Mouse (Mus musculus) induced T-regulatory cell, adult 2 months (primary cell): ENCODE measurements at regions not wholly inside any gene's neighbourhood (a gene's known extent, or its start where the extent isn't known, plus 50 kb on each side); places are given as distances from the start of the nearest gene placed in this dataset.

Experiments used
- DNase-seq: peaks from one replicate; pipeline ENCODE4 v3.0.0-alpha.2; 2012; ENCODE audit warnings: low read depth

GRCm38 (mm10) chr11:24829578-24830401, 751.9 kb downstream of the Bcl11a start:
- DNase-seq: no peak

DNA sequence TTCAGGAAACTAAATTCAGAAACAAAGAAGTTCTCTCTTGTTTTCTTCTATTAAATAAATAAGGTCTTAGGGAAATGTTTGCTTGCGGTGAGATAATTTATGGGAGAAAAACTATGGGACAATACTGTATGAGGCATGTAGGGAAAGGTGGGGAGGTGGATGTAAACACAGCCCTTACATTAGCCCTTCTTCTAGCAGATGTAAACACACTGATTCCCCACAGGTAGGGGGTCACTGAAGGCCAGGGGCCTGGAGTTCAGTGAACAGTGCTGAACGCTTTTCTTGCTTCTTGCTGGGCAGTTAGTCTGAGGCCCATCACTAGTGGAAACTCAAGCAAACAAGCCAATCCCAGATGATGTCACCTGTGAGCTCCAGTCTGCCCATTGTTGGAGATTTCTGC, 752.6 kb downstream of the Bcl11a start:
- DNase-seq: no peak

DNA sequence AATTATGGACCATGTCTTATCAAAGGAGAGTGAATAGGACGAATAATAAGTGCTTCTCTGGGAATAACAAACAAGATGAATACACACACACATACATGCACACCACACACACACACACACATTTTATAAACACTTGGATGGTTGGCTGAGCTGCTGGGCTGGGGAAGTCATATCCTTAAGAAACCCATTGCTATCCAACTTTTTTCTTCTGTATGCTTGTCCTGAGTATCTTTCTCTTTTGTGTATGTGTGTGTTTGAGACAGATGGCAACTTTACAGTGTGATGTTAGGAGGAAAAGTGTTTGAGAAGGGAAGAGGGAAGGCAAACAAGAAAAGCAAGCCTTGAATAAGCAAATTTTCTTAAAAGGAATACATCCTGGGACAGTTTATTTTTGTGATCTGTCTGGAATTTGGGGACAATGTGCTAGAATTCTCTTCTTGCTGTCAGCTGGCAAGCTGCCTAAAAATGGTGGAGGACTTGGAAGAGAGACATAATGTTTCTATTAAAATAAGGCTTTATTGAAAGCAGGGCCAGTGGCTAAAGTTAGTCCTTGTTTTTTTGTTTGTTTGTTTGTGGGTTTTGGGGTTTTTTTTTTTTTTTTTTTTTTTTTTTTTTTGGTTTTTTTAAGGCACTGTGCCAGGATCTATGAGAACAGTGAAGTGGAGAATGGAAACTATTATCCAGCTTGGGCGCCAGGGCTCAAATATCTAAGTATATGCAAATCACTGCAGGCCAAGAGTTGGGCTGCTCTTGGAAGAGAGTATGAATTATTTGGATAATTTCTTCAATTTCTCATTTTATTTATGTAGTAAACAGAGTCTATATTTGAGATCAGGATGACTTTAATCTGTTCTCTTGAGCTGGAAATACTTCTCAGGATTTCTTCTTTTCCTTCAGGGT, 766.2 kb downstream of the Bcl11a start:
- no peak for DNase-seq

- no peak for DNase-seq
Observed at GRCm38 (mm10) chr11:24856991-24857390, 779.1 kb downstream of the Bcl11a start.

GRCm38 (mm10) chr11:24864637-24865036, 786.8 kb downstream of the Bcl11a start:
- DNase-seq: no peak

DNA sequence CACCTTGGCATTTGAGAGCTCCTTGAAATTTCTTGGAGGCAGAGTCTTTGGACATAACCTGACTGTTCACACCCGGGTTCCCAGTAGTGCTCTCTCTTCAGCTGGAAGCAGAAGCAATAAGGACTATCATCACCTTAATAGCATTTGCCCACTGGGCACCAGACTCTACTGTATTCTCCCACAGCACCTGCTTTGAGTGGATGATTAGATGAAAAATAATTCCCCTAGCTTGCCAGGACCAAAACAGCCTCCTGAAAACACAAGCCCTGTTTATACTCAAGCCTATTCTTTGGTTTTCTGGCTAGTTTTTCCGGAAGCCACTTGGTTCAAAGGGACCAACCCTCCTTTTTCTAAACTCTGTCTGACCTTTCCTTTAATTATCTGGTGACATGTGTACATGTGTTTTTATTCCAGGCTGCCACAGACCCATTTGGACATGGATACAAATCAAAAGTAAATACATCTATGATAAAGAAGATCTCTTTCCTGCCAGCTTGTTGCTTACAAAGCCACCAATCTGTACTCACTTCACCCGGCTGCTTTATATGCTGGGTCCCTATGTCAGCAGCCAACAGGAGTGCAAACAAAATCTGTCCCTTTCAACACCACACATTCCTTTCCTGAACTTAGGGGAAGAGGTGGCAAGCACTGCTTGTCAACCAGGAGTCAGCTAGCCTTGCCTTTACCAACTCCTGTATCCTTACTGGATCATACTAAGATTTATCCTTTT, 787.4 kb downstream of the Bcl11a start:
- no peak for DNase-seq
